Mouse (Mus musculus) layer of hippocampus, adult 18-20 months (tissue): ENCODE data around the gene Tdrd9. TPM values are rescaled to one million over a fixed set of nuclear protein-coding genes. Genes with fewer than 3 reads are reported as not detected.
"Not testable (repeated sequence)": the region's sequence is repeated elsewhere in the genome, so short reads cannot be mapped to it uniquely, and the experiment has no call there.

Experiments used
- DNase-seq, 2 experiments: peaks; one replicate each; pipeline ENCODE4 v3.0.0; 2022; ENCODE audit warnings: low spot score in 2 of 2
- total RNA-seq, 2 experiments: library from RNA; stranded (reverse); gene quantifications; 2 replicates each; pipeline ENCODE4 v1.2.3; 2021

Tdrd9 gene
- total RNA-seq, 2 experiments from 2014 or later, result 0.25 to 0.52 TPM

DNA sequence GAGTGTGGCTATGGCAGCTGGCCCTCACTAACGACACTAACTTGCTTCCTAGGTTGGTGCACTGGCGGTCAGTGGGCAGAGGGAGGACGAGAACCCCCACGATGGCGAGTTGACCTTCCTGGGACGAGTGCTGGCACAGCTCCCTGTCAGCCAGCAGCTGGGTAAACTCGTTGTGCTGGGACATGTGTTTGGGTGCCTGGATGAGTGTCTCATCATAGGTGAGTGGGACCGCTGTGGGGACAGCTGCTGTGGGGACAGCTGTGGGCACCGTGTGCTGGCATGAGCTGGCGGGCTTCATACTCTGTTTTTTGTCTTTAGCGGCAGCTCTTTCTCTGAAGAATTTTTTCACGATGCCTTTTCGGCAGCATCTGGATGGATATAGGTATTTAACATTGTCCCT, 54.1 kb downstream of the Tdrd9 start:
- no peak for DNase-seq

DNA sequence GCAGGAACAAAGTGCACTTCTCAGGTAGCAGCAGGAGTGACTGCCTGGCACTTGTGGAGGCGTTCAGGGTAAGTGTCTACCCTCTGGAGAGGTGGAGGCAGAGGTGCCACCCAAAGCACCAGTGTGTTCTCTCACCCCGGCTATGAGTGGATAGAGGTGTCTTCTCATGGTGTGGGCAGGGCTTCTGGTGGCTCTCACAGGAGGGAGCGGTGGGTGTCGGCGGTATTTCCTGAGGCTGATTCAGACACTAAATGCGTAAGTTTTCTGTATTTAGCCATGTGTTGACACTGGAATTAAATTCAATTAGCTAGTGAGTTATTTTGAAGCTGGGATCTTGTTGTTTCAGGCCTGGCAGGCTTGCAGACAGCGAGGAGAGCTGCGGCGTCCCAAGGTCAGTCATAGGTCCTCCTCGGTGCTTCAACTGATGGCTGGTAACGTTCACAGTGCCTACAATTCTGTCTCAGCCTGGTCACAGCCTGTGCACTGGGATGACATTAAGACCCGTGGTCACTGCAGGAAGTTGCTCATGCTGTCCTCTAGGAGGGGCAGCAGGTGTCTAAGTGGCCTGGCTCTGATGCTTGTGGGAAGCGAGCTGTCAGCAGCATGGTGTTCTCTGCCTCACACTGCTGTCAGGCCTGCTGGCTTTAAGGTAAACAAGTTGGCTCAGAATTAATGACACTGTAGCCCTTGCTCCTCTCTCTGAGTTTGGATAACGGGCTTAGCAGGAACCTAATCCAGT, 54.7 kb downstream of the Tdrd9 start:
- DNase-seq, result peak in 1 of 2 experiments; percentile 18

GRCm38 (mm10) chr12:112027408-112027807, 56.0 kb downstream of the Tdrd9 start:
- DNase-seq, result no peak

GRCm38 (mm10) chr12:112033409-112033975, 62.1 kb downstream of the Tdrd9 start:
- DNase-seq, result no peak

- DNase-seq, result not testable (repeated sequence)
Observed at GRCm38 (mm10) chr12:112035341-112036100, 64.2 kb downstream of the Tdrd9 start.

GRCm38 (mm10) chr12:112038441-112038840, 67.1 kb downstream of the Tdrd9 start:
- no peak for DNase-seq

DNA sequence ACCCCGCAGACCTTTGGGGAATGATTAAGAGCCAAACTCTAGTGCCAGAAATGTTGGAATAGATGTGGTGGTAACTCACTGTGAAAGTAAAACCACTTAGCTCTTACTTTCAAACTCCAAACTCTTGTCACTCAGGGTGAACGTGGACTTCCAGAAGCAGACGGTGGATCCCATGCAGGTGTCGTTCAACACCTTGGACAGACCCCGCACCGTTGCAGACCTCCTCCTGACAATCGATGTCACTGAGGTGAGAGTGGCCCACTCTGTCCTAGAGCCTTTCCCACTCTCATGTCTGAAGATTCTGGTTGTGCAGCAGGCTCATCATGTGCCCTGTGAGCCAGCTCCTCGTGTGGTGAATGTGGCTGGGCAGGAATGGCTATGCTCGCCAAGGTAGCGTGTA, 67.8 kb downstream of the Tdrd9 start:
- no peak for DNase-seq

GRCm38 (mm10) chr12:112042681-112043080, 71.3 kb downstream of the Tdrd9 start:
- no peak for DNase-seq

DNA sequence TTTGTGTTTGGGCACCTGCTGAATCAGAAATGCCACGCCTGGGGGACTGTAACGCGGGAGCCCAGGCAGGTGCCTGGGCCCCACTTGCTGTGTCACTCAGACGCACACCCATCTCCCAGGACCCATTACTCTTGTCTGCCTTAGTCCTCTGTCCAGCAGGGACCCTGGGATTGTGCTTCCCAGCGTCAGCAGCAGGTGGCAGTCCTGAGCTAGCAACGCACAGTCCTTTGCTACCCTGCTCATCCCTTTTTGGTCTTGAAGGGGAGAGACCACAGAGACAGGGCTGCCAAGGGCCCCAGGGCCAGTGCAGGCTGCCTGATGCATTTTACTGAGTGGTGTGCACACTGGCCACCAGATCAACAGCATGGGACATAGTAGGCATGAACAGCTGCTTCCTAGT, 106.3 kb downstream of the Tdrd9 start:
- DNase-seq, result peak; percentile 34 to 79

DNA sequence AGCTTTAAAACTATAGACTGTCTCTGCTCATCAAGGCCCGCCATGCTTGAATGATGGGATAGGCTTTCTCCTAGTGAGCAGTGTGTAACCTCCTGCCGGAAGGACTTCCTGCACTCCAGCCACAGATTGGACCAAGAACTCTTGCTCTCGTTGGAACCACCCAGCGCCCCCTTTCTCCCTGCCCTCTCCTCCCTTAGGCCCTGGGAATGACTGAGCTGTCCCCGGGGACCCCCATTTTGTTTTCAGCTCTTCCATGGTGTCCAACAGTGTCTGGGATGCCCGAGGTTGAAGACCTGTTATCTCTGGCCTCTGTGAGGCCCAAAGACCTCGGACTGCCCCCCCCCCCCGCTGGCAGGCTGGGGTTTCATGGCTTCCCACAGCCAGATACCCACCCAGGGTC, 108.6 kb downstream of the Tdrd9 start:
- no peak for DNase-seq

DNA sequence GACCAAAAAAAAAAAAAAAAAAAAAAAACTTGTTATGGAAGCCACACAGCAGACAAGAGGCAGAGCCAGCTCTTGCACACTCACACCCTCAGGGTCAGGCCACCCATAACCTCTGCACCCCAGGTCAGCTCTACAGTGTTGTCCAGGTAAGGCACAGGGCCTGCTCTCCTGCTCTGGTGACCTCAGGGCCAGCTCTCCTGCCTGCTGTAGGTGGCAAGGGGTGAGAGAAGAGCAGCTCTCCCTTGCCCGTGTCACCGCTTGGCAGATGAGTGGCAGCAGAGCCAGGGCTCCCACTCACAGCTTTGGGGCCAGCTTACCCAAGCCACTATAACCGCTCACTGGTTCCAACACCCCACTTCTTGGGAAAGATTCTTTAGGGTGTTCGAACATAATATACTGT, 109.6 kb downstream of the Tdrd9 start:
- no peak for DNase-seq

DNA sequence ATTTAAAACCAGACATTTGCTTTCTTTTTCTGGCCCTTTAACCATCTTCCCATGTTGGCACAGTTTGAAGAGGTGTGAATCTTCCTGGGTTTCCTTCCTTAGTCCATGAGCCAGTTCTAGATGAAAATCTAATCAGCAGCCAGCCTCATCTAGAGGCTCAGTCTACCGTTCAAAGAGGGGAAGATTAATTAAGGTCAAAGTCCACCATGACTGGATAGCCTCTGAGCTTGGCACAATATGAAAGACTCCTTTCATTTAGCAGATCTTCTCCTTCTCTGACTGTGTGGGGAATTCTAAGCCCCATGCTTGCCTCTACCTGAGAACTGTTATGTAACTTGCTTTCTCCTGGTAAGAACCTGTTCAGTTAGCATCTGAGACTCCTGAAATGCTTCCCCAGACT, 110.9 kb downstream of the Tdrd9 start:
- DNase-seq, result no peak

GRCm38 (mm10) chr12:112086250-112086649, 114.9 kb downstream of the Tdrd9 start:
- DNase-seq, result peak in 1 of 2 experiments; percentile 28

DNA sequence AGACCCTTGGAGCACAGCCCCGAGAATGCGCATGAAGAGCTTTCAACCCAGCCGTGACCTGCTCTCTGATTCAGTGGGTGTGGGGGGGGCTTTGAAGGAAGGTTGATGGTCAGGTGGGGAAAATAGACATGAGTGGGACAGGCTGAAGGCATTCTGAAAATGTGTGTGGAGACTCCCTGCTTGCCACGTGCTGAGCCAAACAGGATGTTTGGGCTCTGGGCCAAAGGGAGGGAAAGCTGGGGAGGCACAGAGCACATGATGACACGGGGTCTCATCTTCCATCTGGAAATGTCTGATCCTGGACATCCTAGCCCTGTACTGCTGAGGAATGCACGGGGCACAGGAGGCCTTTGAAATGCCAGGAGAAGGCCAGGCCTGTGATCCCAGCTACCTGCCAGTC, 115.4 kb downstream of the Tdrd9 start:
- DNase-seq, result no peak

GRCm38 (mm10) chr12:112088609-112089324, 117.4 kb downstream of the Tdrd9 start:
- no peak for DNase-seq

- peak; percentile 58 to 85 for DNase-seq
Observed at GRCm38 (mm10) chr12:112091054-112091453, 119.7 kb downstream of the Tdrd9 start.

DNA sequence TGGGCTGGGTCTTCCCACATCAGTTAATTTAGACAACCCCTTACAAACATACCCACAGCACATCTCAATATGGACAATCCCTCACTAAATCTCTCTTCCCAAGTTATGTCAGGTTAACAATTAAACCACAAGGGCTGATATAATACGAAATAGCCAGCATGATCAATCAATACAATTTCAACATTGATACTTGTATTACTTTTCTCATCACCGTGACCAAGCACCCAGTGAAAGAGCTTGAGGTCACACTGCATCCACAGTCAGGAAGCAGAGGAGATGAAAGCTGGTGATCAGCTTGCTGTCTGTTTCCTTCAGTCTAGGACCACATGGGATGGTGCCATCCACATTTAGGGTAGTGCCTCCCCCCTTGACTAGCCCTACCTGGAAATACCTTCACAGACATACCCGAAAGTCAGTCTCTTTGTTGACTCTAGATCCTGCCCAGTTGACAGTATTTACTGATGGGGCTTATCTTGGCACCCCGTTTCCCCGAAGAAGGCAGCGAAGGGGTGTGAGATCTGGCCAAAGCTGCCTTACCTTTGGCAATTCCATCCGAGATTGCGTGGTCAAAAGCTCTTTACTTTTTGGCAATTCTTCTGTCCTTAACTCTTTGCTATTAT, 123.0 kb downstream of the Tdrd9 start:
- DNase-seq, result no peak

- DNase-seq, result peak in 1 of 2 experiments; percentile 53
Observed at GRCm38 (mm10) chr12:112096051-112096732, 124.8 kb downstream of the Tdrd9 start.

- no peak for DNase-seq
Observed at GRCm38 (mm10) chr12:112096733-112097117, 125.4 kb downstream of the Tdrd9 start.

DNA sequence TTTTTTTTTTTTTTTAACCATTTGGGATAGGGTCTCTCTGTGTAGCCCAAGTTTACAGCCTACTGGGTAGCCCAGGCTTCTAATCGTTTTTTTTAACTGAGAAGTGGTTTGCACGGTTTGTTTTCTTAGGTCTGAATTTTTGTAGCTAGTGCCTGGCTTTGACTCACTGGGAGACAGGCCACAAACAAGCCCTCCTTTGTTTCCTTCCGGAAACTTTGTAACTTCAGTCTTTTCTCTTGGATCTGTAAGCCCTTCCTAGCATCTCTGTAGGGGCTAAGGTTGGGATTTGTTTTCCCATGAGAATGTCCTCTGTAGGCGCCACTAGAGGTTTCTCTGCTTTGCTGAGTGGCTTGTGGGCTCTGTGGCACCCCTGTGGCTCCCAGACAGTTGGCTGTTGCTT, 128.7 kb downstream of the Tdrd9 start:
- DNase-seq, result no peak

DNA sequence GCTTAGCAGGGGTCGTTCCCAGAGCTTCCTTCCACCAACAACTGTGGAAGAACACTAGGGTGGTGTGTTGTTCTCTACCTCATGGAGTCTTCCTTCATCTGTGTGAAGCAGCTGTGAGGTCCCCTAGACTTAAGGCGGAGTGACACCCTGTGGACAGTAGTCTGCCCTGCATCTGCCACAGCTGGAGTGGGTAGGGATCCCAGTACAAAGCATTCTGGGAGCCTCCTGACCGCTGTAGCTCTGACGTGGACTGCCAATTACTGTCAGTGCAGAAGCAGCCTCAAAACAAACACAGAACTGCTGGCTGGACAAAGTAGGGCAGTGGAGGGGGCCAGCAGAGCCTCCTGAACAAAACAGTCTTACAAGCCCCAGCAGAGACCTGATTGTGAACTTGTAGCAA, 129.7 kb downstream of the Tdrd9 start:
- no peak for DNase-seq
